In the genomic region with DNA sequence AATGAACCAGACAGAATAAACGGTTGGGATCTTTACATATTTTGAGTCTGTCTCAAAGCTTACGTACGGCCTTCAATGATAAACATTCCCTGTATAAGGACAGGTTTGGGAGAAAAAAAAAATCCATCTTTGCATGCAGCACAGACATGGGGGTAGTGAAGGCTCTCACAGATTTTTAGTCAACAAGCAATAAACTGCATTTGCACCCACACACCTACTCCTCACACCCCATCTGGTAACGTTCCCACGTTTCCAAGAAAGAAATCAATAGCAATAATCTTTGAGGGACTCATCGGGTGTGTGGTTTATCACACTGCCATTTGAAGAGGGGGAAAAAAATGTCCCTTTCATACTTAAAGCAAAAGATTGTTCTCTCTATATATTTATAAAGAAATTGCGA, we compare ENCODE assay signal across 30 mouse cellular contexts.
A peak's percentile ranks its signal among the peaks of the same experiment; 100 is the strongest.
DNase-seq lines count a peak whose midpoint lies in the region; TF ChIP-seq lines count a peak whose summit lies in the region.
"Had no signal": no experiment of that assay in that cellular context is flagged by ENCODE, and none has a peak within 500 bp of the region (broad histone marks: within the 10 kb centered on the region; RNA-seq: fewer than 3 reads in every experiment).

No protein-coding gene starts in this region.

- peak overlapping the region; percentile 57 for H3K27ac ChIP-seq in layer of hippocampus, adult 2 months
- H3K27ac ChIP-seq: embryonic facial prominence, embryonic 13.5 days; forebrain, embryonic 10.5 days; gastrocnemius, adult 2 months; heart, adult 2 months; hindbrain, embryonic 13.5 days; liver, embryonic 13.5 days; neural tube, embryonic 15.5 days; stomach, embryonic 15.5 days had no signal

- TF ChIP-seq CTCF in layer of hippocampus, adult 2 months (conservative IDR thresholded peaks at IDR 0.05) = no peak

- H3K4me3 ChIP-seq in layer of hippocampus, adult 2 months = no peak overlapping the region
- H3K4me3 ChIP-seq: embryonic facial prominence, embryonic 13.5 days; forebrain, embryonic 10.5 days; gastrocnemius, adult 2 months; heart, adult 2 months; heart, embryonic 12.5 days; hindbrain, embryonic 13.5 days; liver, embryonic 13.5 days; megakaryocyte, embryonic 14.5 days; neural tube, embryonic 15.5 days; stomach, embryonic 15.5 days had no signal

- peak; percentile 45 to 84 for DNase-seq in layer of hippocampus, adult 18-20 months (ENCODE audit: low spot score in 2 of 2)
- DNase-seq in layer of hippocampus, postnatal 10 days (ENCODE audit: low spot score in 2 of 2) = no peak
- peak; percentile 18 for DNase-seq in retina, embryonic 14.5 days (ENCODE audit: low spot score)
- DNase-seq in retina, postnatal 1 day = no peak
- DNase-seq in layer of hippocampus, adult 2 months (ENCODE audit: low spot score in 2 of 2) = peak; percentile 32 to 77
- DNase-seq in layer of hippocampus, adult 9-11 months = peak; percentile 52
- DNase-seq in neural tube, embryonic 10.5 days (ENCODE audit: extremely low spot score, low spot score) = no peak
- no peak for DNase-seq in Muller cell, postnatal 12 days (ENCODE audit: inconsistent ontology term)
- DNase-seq: adrenal gland, adult 8-10 months; B cell, adult 2 months; cerebellum, adult 11-12 months; cerebellum, adult 9-11 months; gastrocnemius, adult 2 months; gastrocnemius, postnatal 36 days; heart, adult 2 months; heart, postnatal 4 days; kidney, adult 9 months; kidney, postnatal 10 days; liver, embryonic 13.5 days; lung, adult 18-20 months; lung, postnatal 4 days; midbrain, embryonic 14.5 days; thymus, postnatal 14 days had no signal

Comparison
In these comparisons a context has a peak if more than half of its experiments do, and no peak if none do; other contexts are left out.
1. DNase-seq: peak in layer of hippocampus, adult 18-20 months (2 of 2), retina, embryonic 14.5 days (single experiment), layer of hippocampus, adult 2 months (2 of 2) and layer of hippocampus, adult 9-11 months (single experiment); none in layer of hippocampus, postnatal 10 days (0 of 2), retina, postnatal 1 day (single experiment), neural tube, embryonic 10.5 days (single experiment) and Muller cell, postnatal 12 days (single experiment).